8 mouse cellular contexts compared by ENCODE assay signal in the genomic region with DNA sequence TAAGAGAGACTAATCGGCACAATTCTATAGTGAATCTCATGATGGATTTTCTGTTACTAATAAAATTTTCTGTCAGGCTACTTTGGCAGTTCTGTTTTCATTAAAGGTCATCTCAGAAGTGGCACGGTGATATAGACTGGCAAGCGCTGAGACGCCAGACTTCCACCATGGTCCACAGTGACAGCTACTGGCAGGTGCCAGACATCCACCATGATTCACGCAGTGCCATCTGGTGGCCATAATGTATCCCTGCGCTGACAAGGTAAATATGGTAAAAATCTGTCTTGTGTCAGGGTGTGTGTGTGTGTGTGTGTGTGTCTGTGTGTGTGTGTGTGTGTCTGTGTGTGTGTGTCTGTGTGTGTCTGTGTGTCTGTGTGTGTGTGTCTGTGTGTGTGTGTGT.
A peak's percentile ranks its signal among the peaks of the same experiment; 100 is the strongest.
DNase-seq lines count a peak whose midpoint lies in the region; ATAC-seq and TF ChIP-seq lines count a peak whose summit lies in the region.

No protein-coding gene starts in this region.

- TF ChIP-seq POLR2A in limb, embryonic 14.5 days (IDR thresholded peaks at IDR 0.05; ENCODE audit: borderline replicate concordance, extremely low read depth, insufficient read depth, insufficient read length) = no peak

- peak; percentile 29 for DNase-seq in 3T3-L1 (ENCODE audit: low read depth, low spot score)
- peak; percentile 3 for DNase-seq in cerebellum, adult 11-12 months
- peak; percentile 63 for DNase-seq in limb, embryonic 14.5 days (ENCODE audit: low spot score)
- DNase-seq in retina, embryonic 14.5 days (ENCODE audit: low spot score) = peak; percentile 81
- no peak for DNase-seq in spleen, adult 12 weeks (ENCODE audit: low spot score)

- no peaks in the 10 kb centered on the region for H3K36me3 ChIP-seq in E14TG2a.4 (ENCODE audit: insufficient read depth, low read length)
- no peaks in the 10 kb centered on the region for H3K36me3 ChIP-seq in forebrain, embryonic 16.5 days (ENCODE audit: control insufficient read depth, insufficient read depth)
- H3K36me3 ChIP-seq in kidney, embryonic 15.5 days = no peaks in the 10 kb centered on the region
- no peaks in the 10 kb centered on the region for H3K36me3 ChIP-seq in limb, embryonic 14.5 days (ENCODE audit: control insufficient read depth, insufficient read depth, low read length)

- ATAC-seq in forebrain, embryonic 16.5 days = peak; percentile 89
- peak; percentile 90 for ATAC-seq in kidney, embryonic 15.5 days (replicated peaks; ENCODE audit: low FRiP score)
- ATAC-seq in limb, embryonic 14.5 days (ENCODE audit: low FRiP score, low read depth) = no peak

- peak; percentile 67 for TF ChIP-seq CTCF in E14TG2a.4 (conservative IDR thresholded peaks at IDR 0.05; ENCODE audit: low read length)

- no peaks in the 10 kb centered on the region for H3K27me3 ChIP-seq in E14TG2a.4 (ENCODE audit: insufficient read depth, low read length)
- H3K27me3 ChIP-seq in forebrain, embryonic 16.5 days (replicated peaks; ENCODE audit: control insufficient read depth, insufficient read depth, low read length) = no peaks in the 10 kb centered on the region
- no peaks in the 10 kb centered on the region for H3K27me3 ChIP-seq in kidney, embryonic 15.5 days
- no peaks in the 10 kb centered on the region for H3K27me3 ChIP-seq in limb, embryonic 14.5 days (ENCODE audit: control insufficient read depth, insufficient read depth, low read length)

- H3K27ac ChIP-seq in forebrain, embryonic 16.5 days (ENCODE audit: low read length) = no peak overlapping the region
- no peak overlapping the region for H3K27ac ChIP-seq in kidney, embryonic 15.5 days
- H3K27ac ChIP-seq in limb, embryonic 14.5 days (replicated peaks; ENCODE audit: low read depth, low read length) = no peak overlapping the region

- 15% methylated on average over 6 of the region's 6 CpGs for WGBS in forebrain, embryonic 16.5 days
- 30% methylated on average over 6 of the region's 6 CpGs for WGBS in kidney, embryonic 15.5 days
- 31% methylated on average over 6 of the region's 6 CpGs for WGBS in limb, embryonic 14.5 days

- H3K4me1 ChIP-seq in E14TG2a.4 (replicated peaks; ENCODE audit: low read depth, low read length) = no peaks in the 10 kb centered on the region
- H3K4me1 ChIP-seq in forebrain, embryonic 16.5 days (replicated peaks; ENCODE audit: control insufficient read depth, insufficient read depth, low read length) = no peaks in the 10 kb centered on the region
- H3K4me1 ChIP-seq in kidney, embryonic 15.5 days = no peaks in the 10 kb centered on the region
- H3K4me1 ChIP-seq in limb, embryonic 14.5 days (ENCODE audit: control insufficient read depth, insufficient read depth, low read length) = no peaks in the 10 kb centered on the region

- H3K4me3 ChIP-seq in E14TG2a.4 (replicated peaks; ENCODE audit: low read length) = no peak overlapping the region
- H3K4me3 ChIP-seq in forebrain, embryonic 16.5 days (replicated peaks; ENCODE audit: low read length) = no peak overlapping the region
- H3K4me3 ChIP-seq in kidney, embryonic 15.5 days (replicated peaks) = no peak overlapping the region
- no peak overlapping the region for H3K4me3 ChIP-seq in limb, embryonic 14.5 days (replicated peaks; ENCODE audit: low read length)

- H3K9me3 ChIP-seq in E14TG2a.4 (ENCODE audit: low read length) = no peaks in the 10 kb centered on the region
- no peaks in the 10 kb centered on the region for H3K9me3 ChIP-seq in forebrain, embryonic 16.5 days (ENCODE audit: control insufficient read depth, low read length)
- H3K9me3 ChIP-seq in kidney, embryonic 15.5 days (replicated peaks) = no peaks in the 10 kb centered on the region
- H3K9me3 ChIP-seq in limb, embryonic 14.5 days (ENCODE audit: control insufficient read depth, low read length) = no peaks in the 10 kb centered on the region

- H3K4me2 ChIP-seq in forebrain, embryonic 16.5 days (ENCODE audit: low read length) = no peak overlapping the region
- H3K4me2 ChIP-seq in kidney, embryonic 15.5 days = no peak overlapping the region
- H3K4me2 ChIP-seq in limb, embryonic 14.5 days (replicated peaks; ENCODE audit: low read depth, low read length, severe bottlenecking) = no peak overlapping the region

- H3K9ac ChIP-seq in forebrain, embryonic 16.5 days (replicated peaks; ENCODE audit: low read depth, low read length) = no peak overlapping the region
- H3K9ac ChIP-seq in kidney, embryonic 15.5 days = no peak overlapping the region
- no peak overlapping the region for H3K9ac ChIP-seq in limb, embryonic 14.5 days (ENCODE audit: low read depth, low read length, severe bottlenecking)
